Mouse (Mus musculus): Measurements from ENCODE around the gene Qrich2. TPM values are rescaled to one million over a fixed set of nuclear protein-coding genes. Genes with fewer than 3 reads are reported as not detected.
A peak's percentile ranks its signal among the peaks of the same experiment; 100 is the strongest.
"Not testable (repeated sequence)": the region's sequence is repeated elsewhere in the genome, so short reads cannot be mapped to it uniquely, and the experiment has no call there.

Qrich2 gene
- total and polyA plus RNA-seq, 3 experiments = 0.23 TPM; not detected in 2

- DNase-seq = no peak
- Histone ChIP-seq H3K9ac (ENCODE audit: low read depth, low read length) (no peak overlapping the region), H3K4me3 (no peak overlapping the region), H3K79me2 (replicated peaks; ENCODE audit: control insufficient read depth, insufficient read depth, low read length) (no peaks in the 10 kb centered on the region), H3K27ac (no peak overlapping the region), H3K27me3 (ENCODE audit: control insufficient read depth, insufficient read depth, low read length) (no peaks in the 10 kb centered on the region), H3K36me3 (ENCODE audit: control insufficient read depth, insufficient read depth, low read length) (no peaks in the 10 kb centered on the region), H3K4me1 (ENCODE audit: control insufficient read depth, insufficient read depth, low read length) (0 out of 2 replicates have a peak, but pooled peaks cover 1% of the 10 kb centered on the region)
- intact Hi-C loops (cut with DNase I) = no loop called here
- TF ChIP-seq CTCF (IDR thresholded peaks at IDR 0.05) (no peak), EP300 (IDR thresholded peaks at IDR 0.05; ENCODE audit: insufficient read depth, low read depth, low read length) (no peak), POLR2A (IDR thresholded peaks at IDR 0.05; ENCODE audit: insufficient read depth, low read depth, low read length) (no peak)
- WGBS = 84% methylated on average over 9 of the region's 9 CpGs
These were observed 36.0 kb downstream of the Qrich2 start for GRCm38 (mm10) chr11:116429862-116430613.

GRCm38 (mm10) chr11:116428872-116429859, 36.9 kb downstream of the Qrich2 start:
- no peak overlapping the region for H3K27ac ChIP-seq
- H3K36me3 ChIP-seq (ENCODE audit: control insufficient read depth, insufficient read depth, low read length) = no peaks in the 10 kb centered on the region
- no peak overlapping the region for H3K9ac ChIP-seq (ENCODE audit: low read depth, low read length)
- no peak for DNase-seq
- no peaks in the 10 kb centered on the region for H3K79me2 ChIP-seq (replicated peaks; ENCODE audit: control insufficient read depth, insufficient read depth, low read length)
- intact Hi-C loops (cut with DNase I) = no loop called here
- H3K27me3 ChIP-seq (ENCODE audit: control insufficient read depth, insufficient read depth, low read length) = no peaks in the 10 kb centered on the region
- TF ChIP-seq POLR2A (IDR thresholded peaks at IDR 0.05; ENCODE audit: insufficient read depth, low read depth, low read length) = no peak
- no peak for TF ChIP-seq EP300 (IDR thresholded peaks at IDR 0.05; ENCODE audit: insufficient read depth, low read depth, low read length)
- TF ChIP-seq CTCF (IDR thresholded peaks at IDR 0.05) = no peak
- H3K4me3 ChIP-seq = no peak overlapping the region
- WGBS = 41% methylated on average over 13 of the region's 13 CpGs
- H3K4me1 ChIP-seq (ENCODE audit: control insufficient read depth, insufficient read depth, low read length) = peaks cover 2% of the 10 kb centered on the region

GRCm38 (mm10) chr11:116426852-116427575, 39.0 kb downstream of the Qrich2 start:
- Histone ChIP-seq H3K4me1 (ENCODE audit: control insufficient read depth, insufficient read depth, low read length) (peaks cover 2% of the 10 kb centered on the region), H3K4me3 (no peak overlapping the region), H3K9ac (ENCODE audit: low read depth, low read length) (no peak overlapping the region), H3K27me3 (ENCODE audit: control insufficient read depth, insufficient read depth, low read length) (no peaks in the 10 kb centered on the region), H3K27ac (no peak overlapping the region), H3K36me3 (ENCODE audit: control insufficient read depth, insufficient read depth, low read length) (no peaks in the 10 kb centered on the region), H3K79me2 (replicated peaks; ENCODE audit: control insufficient read depth, insufficient read depth, low read length) (no peaks in the 10 kb centered on the region)
- no peak for DNase-seq
- TF ChIP-seq CTCF (IDR thresholded peaks at IDR 0.05) = no peak
- no peak for TF ChIP-seq POLR2A (IDR thresholded peaks at IDR 0.05; ENCODE audit: insufficient read depth, low read depth, low read length)
- no peak for TF ChIP-seq EP300 (IDR thresholded peaks at IDR 0.05; ENCODE audit: insufficient read depth, low read depth, low read length)
- intact Hi-C loops (cut with DNase I) = no loop called here
- 80% methylated on average over 6 of the region's 6 CpGs for WGBS

GRCm38 (mm10) chr11:116426328-116426727, 39.7 kb downstream of the Qrich2 start:
- 65% methylated on average over 11 of the region's 11 CpGs for WGBS
- H3K27ac ChIP-seq; H3K79me2 ChIP-seq (replicated peaks; ENCODE audit: control insufficient read depth, insufficient read depth, low read length); H3K4me3 ChIP-seq; DNase-seq; H3K9ac ChIP-seq (ENCODE audit: low read depth, low read length); intact Hi-C loops (cut with DNase I); H3K4me1 ChIP-seq (ENCODE audit: control insufficient read depth, insufficient read depth, low read length); H3K36me3 ChIP-seq (ENCODE audit: control insufficient read depth, insufficient read depth, low read length); H3K27me3 ChIP-seq (ENCODE audit: control insufficient read depth, insufficient read depth, low read length): not testable (repeated sequence)

GRCm38 (mm10) chr11:116424621-116425407, 41.2 kb downstream of the Qrich2 start:
- intact Hi-C loops (cut with DNase I) = no loop called here
- WGBS = 39% methylated on average over 8 of the region's 8 CpGs

More at GRCm38 (mm10) chr11:116424621-116425407, 41.2 kb downstream of the Qrich2 start:
- Histone ChIP-seq H3K79me2 (replicated peaks; ENCODE audit: control insufficient read depth, insufficient read depth, low read length) (no peaks in the 10 kb centered on the region), H3K9ac (ENCODE audit: low read depth, low read length) (no peak overlapping the region), H3K27ac (peak overlapping the region; percentile 16; the same call in 1 of the 2 replicates), H3K4me1 (ENCODE audit: control insufficient read depth, insufficient read depth, low read length) (peaks cover 3% of the 10 kb centered on the region), H3K27me3 (ENCODE audit: control insufficient read depth, insufficient read depth, low read length) (no peaks in the 10 kb centered on the region), H3K4me3 (no peak overlapping the region), H3K36me3 (ENCODE audit: control insufficient read depth, insufficient read depth, low read length) (no peaks in the 10 kb centered on the region)
- TF ChIP-seq EP300 (IDR thresholded peaks at IDR 0.05; ENCODE audit: insufficient read depth, low read depth, low read length) = no peak
- no peak for TF ChIP-seq POLR2A (IDR thresholded peaks at IDR 0.05; ENCODE audit: insufficient read depth, low read depth, low read length)
- DNase-seq = no peak
